Mouse (Mus musculus): ENCODE results near the gene Dram1. TPM values are rescaled to one million over a fixed set of nuclear protein-coding genes. Genes with fewer than 3 reads are reported as not detected.

Dram1 gene
- polyA plus RNA-seq, 1 experiment from 2014 or later = 0.62 TPM

DNA sequence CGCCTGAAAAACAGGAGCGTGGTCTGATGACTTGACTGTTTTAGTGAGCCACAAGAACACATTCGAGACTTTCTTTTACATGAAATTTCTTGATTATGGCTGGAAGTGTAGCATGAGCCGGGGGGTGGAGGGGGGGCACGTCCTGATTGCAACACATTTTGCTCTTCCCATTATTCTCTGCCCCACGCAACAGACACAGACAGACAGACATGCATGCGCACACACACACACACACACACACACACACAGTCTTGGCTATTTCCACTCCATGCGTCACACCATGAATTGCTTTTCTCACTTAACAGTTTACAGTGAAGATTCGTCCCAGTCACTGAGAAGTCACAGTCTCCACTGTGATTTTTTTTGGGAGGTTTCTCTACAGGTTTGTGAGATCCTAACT is 38.2 kb downstream of the Dram1 start:
- no peaks in the 10 kb centered on the region for H3K27me3 ChIP-seq (ENCODE audit: control insufficient read depth, insufficient read depth, low read length)
- no peak overlapping the region for H3K4me2 ChIP-seq (ENCODE audit: low read depth, low read length)
- no peaks in the 10 kb centered on the region for H3K4me1 ChIP-seq (ENCODE audit: control insufficient read depth, insufficient read depth, low read length)
- H3K4me3 ChIP-seq (ENCODE audit: low read depth, low read length) = no peak overlapping the region
- 92% methylated on average over 9 of the region's 9 CpGs for WGBS
- ATAC-seq (replicated peaks; ENCODE audit: insufficient number of reproducible peaks, low FRiP score, low TSS enrichment, low read depth) (no peak), DNase-seq (ENCODE audit: low spot score) (no peak)
- H3K9ac ChIP-seq (replicated peaks; ENCODE audit: low read length) = no peak overlapping the region
- no peaks in the 10 kb centered on the region for H3K36me3 ChIP-seq (replicated peaks; ENCODE audit: control insufficient read depth, insufficient read depth, low read depth, low read length)
- no peaks in the 10 kb centered on the region for H3K9me3 ChIP-seq (replicated peaks; ENCODE audit: control insufficient read depth, low read length)
- H3K27ac ChIP-seq (replicated peaks; ENCODE audit: low read depth, low read length) = no peak overlapping the region

DNA sequence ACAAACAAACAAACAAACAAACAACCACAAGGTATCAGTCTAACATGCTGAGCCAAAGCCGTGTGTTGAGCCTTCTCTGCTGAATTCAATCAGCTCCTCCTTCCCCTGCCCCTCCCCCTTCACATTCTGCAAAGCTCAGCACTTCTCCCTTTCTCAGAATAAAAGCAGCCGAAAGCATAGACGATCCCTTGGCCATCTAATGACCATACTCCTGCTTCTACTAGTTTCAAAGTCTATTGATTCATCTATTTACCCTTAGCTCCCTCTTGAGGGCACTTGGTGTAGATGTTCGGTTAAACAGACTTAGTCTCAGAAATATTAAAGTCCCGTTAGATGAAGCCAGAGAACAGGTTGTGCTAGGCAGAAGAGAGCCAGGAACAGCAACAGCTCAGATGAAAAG is 48.2 kb downstream of the Dram1 start:
- no peak for ATAC-seq (replicated peaks; ENCODE audit: insufficient number of reproducible peaks, low FRiP score, low TSS enrichment, low read depth)
- H3K9me3 ChIP-seq (replicated peaks; ENCODE audit: control insufficient read depth, low read length) = no peaks in the 10 kb centered on the region
- no peak overlapping the region for H3K9ac ChIP-seq (replicated peaks; ENCODE audit: low read length)
- H3K4me3 ChIP-seq (ENCODE audit: low read depth, low read length) = no peak overlapping the region
- no peaks in the 10 kb centered on the region for H3K4me1 ChIP-seq (ENCODE audit: control insufficient read depth, insufficient read depth, low read length)
- peak; percentile 56 for DNase-seq (ENCODE audit: low spot score)
- no peak overlapping the region for H3K27ac ChIP-seq (replicated peaks; ENCODE audit: low read depth, low read length)
- 32% methylated on average over 5 of the region's 5 CpGs for WGBS
- no peaks in the 10 kb centered on the region for H3K36me3 ChIP-seq (replicated peaks; ENCODE audit: control insufficient read depth, insufficient read depth, low read depth, low read length)
- no peaks in the 10 kb centered on the region for H3K27me3 ChIP-seq (ENCODE audit: control insufficient read depth, insufficient read depth, low read length)
- no peak overlapping the region for H3K4me2 ChIP-seq (ENCODE audit: low read depth, low read length)

DNA sequence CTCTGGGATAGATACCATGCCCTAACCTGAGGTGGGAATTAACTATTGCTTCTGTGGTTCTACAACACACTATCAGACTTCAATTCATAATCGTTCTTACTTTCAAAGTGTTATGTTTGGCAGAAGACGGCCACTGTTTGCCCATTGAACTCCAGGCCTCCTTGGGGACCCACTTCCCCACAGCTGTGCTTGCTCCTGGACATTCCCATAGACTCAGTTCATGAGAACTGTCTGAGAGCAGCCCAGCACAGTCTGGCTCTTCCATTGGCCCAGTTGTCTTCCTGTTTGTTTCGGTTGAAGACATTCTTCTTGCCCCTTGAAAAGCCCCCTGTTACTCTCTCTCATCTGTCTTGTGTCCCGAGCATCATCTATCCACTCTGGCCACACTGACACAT is 50.8 kb downstream of the Dram1 start:
- H3K36me3 ChIP-seq (replicated peaks; ENCODE audit: control insufficient read depth, insufficient read depth, low read depth, low read length) = no peaks in the 10 kb centered on the region
- no peak overlapping the region for H3K4me2 ChIP-seq (ENCODE audit: low read depth, low read length)
- H3K27me3 ChIP-seq (ENCODE audit: control insufficient read depth, insufficient read depth, low read length) = no peaks in the 10 kb centered on the region
- H3K9ac ChIP-seq (replicated peaks; ENCODE audit: low read length) = no peak overlapping the region
- H3K4me3 ChIP-seq (ENCODE audit: low read depth, low read length) = no peak overlapping the region
- no peaks in the 10 kb centered on the region for H3K9me3 ChIP-seq (replicated peaks; ENCODE audit: control insufficient read depth, low read length)
- ATAC-seq (replicated peaks; ENCODE audit: insufficient number of reproducible peaks, low FRiP score, low TSS enrichment, low read depth) = no peak
- no peak for DNase-seq (ENCODE audit: low spot score)
- no peak overlapping the region for H3K27ac ChIP-seq (replicated peaks; ENCODE audit: low read depth, low read length)
- H3K4me1 ChIP-seq (ENCODE audit: control insufficient read depth, insufficient read depth, low read length) = no peaks in the 10 kb centered on the region
- WGBS = 69% methylated on average over 4 of the region's 4 CpGs

DNA sequence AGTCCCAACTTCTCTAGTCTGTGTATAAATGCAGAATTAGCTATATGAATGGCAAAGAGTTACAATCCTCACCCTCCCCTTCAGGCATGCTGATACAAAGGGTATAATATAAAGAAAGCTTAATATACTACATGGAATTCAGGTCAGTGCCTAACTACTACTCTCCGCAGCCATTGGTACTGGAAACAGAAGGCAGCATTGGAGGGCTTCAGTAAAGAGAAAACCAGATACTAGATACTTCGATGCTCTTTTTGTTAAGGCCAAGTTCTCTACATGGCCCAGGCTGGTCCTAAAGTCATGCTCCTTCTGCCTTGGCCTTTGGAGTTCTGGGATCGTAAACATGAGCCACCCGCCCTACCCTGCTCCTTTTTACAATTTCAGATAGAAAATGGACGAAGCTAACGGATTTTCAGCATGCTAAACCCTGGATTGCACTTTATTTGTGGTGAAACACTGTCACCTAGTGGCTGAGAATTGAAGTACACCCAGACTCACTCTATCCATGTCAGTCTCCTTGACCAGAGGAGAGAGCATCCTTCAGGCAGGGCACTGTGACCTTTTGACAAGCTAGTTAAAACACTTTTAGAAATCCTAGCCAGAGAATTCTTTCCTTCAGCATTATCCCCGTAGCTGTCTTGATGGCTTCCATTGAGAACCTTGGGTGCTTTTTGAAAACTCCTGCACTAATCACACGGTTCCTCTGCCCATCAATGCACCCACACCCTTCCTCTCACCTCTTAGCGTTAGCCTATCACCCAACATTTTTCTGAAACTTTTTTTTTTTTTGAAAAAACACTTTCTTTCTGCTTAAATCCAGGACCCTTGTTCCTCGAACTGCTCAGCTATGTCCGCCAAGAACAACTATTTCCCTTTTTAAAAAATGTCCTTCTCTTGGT is 51.5 kb downstream of the Dram1 start:
- 48% methylated on average over 11 of the region's 11 CpGs for WGBS
- no peak overlapping the region for H3K9ac ChIP-seq (replicated peaks; ENCODE audit: low read length)
- ATAC-seq (replicated peaks; ENCODE audit: insufficient number of reproducible peaks, low FRiP score, low TSS enrichment, low read depth) = peak; percentile 71

DNA sequence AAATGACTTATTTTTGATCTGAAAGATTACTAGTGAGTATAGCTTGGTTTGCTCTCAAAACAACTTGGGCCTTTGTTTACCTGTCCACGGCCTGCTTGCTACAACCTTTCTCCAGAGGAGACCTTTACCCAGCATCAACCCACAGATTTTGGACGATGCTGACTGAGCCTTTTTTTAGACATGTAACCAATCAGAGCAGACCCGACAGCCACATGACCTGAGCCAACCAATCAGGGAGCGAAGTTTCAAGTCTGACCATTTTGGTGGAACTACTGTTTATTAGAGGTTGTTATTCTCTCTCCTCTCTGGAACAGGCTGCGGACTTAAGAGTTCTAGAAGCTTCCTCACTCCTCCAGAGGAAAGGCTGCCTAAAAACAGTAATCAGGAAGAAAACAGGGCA is 57.1 kb downstream of the Dram1 start:
- WGBS = 87% methylated on average over 5 of the region's 5 CpGs
- no peak for ATAC-seq (replicated peaks; ENCODE audit: insufficient number of reproducible peaks, low FRiP score, low TSS enrichment, low read depth)
- no peak overlapping the region for H3K27ac ChIP-seq (replicated peaks; ENCODE audit: low read depth, low read length)

More for the DNA sequence above, 51.5 kb downstream of the Dram1 start:
- no peaks in the 10 kb centered on the region for H3K36me3 ChIP-seq (replicated peaks; ENCODE audit: control insufficient read depth, insufficient read depth, low read depth, low read length)
- no peaks in the 10 kb centered on the region for H3K9me3 ChIP-seq (replicated peaks; ENCODE audit: control insufficient read depth, low read length)
- peak; percentile 88 for DNase-seq (ENCODE audit: low spot score)
- H3K4me3 ChIP-seq (ENCODE audit: low read depth, low read length) = no peak overlapping the region
- H3K27ac ChIP-seq (replicated peaks; ENCODE audit: low read depth, low read length) = no peak overlapping the region
- no peaks in the 10 kb centered on the region for H3K4me1 ChIP-seq (ENCODE audit: control insufficient read depth, insufficient read depth, low read length)
- no peak overlapping the region for H3K4me2 ChIP-seq (ENCODE audit: low read depth, low read length)
- H3K27me3 ChIP-seq (ENCODE audit: control insufficient read depth, insufficient read depth, low read length) = no peaks in the 10 kb centered on the region

DNA sequence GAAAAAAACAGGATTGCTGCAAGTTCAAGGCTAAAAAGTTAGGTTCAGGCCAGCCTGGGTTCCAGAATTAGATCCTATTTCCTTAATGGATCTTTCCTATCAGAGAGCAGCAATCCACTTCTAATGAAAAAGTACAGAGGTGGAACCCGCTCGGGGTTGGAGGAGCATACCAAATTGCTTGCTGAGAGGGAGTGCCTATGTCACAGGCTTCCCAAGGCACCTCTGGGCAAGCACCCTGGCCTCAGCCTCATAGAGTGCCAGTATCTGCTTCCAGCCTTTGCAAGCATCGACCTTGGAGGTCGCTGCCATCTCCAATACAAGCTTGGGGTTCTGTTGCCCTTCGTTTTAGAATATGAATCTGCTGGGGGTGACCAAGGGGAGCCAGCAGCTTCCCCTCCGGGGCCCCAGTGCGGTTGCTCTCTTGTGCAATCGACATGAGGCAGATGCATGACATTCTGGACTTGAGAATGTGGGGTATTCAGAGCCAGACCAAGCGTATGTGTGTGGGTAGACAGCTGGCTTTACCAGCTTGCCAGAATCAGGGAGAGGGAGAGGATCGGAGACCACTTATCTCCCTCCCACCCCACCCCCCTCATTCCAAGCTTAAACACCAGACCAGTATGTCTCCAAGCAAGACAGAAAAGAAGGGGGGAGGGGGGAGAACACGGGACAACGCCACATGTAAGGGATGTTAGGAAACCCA is 58.0 kb downstream of the Dram1 start:
- ATAC-seq (replicated peaks; ENCODE audit: insufficient number of reproducible peaks, low FRiP score, low TSS enrichment, low read depth) = no peak
- 73% methylated on average over 12 of the region's 12 CpGs for WGBS
- Histone ChIP-seq H3K4me3 (ENCODE audit: low read depth, low read length) (no peak overlapping the region), H3K36me3 (replicated peaks; ENCODE audit: control insufficient read depth, insufficient read depth, low read depth, low read length) (no peaks in the 10 kb centered on the region), H3K9ac (replicated peaks; ENCODE audit: low read length) (no peak overlapping the region), H3K4me2 (ENCODE audit: low read depth, low read length) (no peak overlapping the region), H3K27ac (replicated peaks; ENCODE audit: low read depth, low read length) (no peak overlapping the region), H3K4me1 (ENCODE audit: control insufficient read depth, insufficient read depth, low read length) (no peaks in the 10 kb centered on the region), H3K27me3 (ENCODE audit: control insufficient read depth, insufficient read depth, low read length) (no peaks in the 10 kb centered on the region), H3K9me3 (replicated peaks; ENCODE audit: control insufficient read depth, low read length) (no peaks in the 10 kb centered on the region)
- DNase-seq (ENCODE audit: low spot score) = no peak

More for the DNA sequence above, 57.1 kb downstream of the Dram1 start:
- no peak overlapping the region for H3K4me2 ChIP-seq (ENCODE audit: low read depth, low read length)
- DNase-seq (ENCODE audit: low spot score) = no peak
- H3K27me3 ChIP-seq (ENCODE audit: control insufficient read depth, insufficient read depth, low read length) = no peaks in the 10 kb centered on the region
- H3K9ac ChIP-seq (replicated peaks; ENCODE audit: low read length) = no peak overlapping the region
- no peak overlapping the region for H3K4me3 ChIP-seq (ENCODE audit: low read depth, low read length)
- H3K36me3 ChIP-seq (replicated peaks; ENCODE audit: control insufficient read depth, insufficient read depth, low read depth, low read length) = no peaks in the 10 kb centered on the region
- H3K9me3 ChIP-seq (replicated peaks; ENCODE audit: control insufficient read depth, low read length) = no peaks in the 10 kb centered on the region
- no peaks in the 10 kb centered on the region for H3K4me1 ChIP-seq (ENCODE audit: control insufficient read depth, insufficient read depth, low read length)

DNA sequence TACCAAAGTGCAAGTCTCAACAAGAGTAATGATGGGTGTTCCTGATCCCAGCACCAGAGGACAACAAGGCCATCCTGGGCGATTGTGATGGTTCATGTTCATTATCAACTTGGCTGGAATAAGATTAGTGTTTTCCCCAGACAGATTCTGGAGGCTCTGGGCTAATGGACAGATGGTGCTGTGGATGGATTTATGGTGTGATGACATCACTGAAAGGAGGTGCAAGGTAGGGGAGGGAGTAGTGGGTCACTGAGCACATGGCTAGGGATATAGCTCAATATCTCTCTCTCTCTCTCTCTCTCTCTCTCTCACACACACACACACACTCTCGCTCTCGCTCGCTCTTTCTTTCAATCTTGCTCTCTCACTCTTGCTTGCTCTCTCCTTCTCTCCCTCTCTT is 60.7 kb downstream of the Dram1 start:
- no peak overlapping the region for H3K4me2 ChIP-seq (ENCODE audit: low read depth, low read length)
- DNase-seq (ENCODE audit: low spot score) (no peak), ATAC-seq (replicated peaks; ENCODE audit: insufficient number of reproducible peaks, low FRiP score, low TSS enrichment, low read depth) (no peak)
- H3K9ac ChIP-seq (replicated peaks; ENCODE audit: low read length) = no peak overlapping the region
- no peaks in the 10 kb centered on the region for H3K36me3 ChIP-seq (replicated peaks; ENCODE audit: control insufficient read depth, insufficient read depth, low read depth, low read length)
- H3K27ac ChIP-seq (replicated peaks; ENCODE audit: low read depth, low read length) = no peak overlapping the region
- H3K4me1 ChIP-seq (ENCODE audit: control insufficient read depth, insufficient read depth, low read length) = no peaks in the 10 kb centered on the region
- H3K4me3 ChIP-seq (ENCODE audit: low read depth, low read length) = no peak overlapping the region
- WGBS = 90% methylated on average over 4 of the region's 4 CpGs
- no peaks in the 10 kb centered on the region for H3K27me3 ChIP-seq (ENCODE audit: control insufficient read depth, insufficient read depth, low read length)
- H3K9me3 ChIP-seq (replicated peaks; ENCODE audit: control insufficient read depth, low read length) = no peaks in the 10 kb centered on the region

DNA sequence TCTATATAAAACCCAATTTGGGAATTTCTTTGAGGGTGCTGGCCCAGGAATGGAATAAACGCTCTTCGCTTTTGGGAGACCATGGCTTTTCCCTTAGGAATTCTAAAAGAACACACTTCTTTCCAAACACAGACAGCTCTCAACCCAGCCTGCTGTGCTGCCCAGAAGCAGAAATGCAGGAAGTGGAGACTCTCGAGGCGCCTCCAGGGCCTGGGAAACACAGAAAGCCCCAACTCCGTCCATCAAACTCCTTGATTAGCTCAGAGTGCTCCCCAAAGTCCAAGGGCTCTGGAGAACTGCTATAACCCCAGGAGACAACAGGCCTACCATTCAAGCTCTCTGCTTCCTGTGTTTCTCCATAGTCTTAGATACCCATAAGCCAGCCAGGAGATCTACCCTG is 61.7 kb downstream of the Dram1 start:
- 76% methylated on average over 5 of the region's 5 CpGs for WGBS
- H3K27ac ChIP-seq (replicated peaks; ENCODE audit: low read depth, low read length) = no peak overlapping the region
- no peak overlapping the region for H3K4me2 ChIP-seq (ENCODE audit: low read depth, low read length)
- no peak for ATAC-seq (replicated peaks; ENCODE audit: insufficient number of reproducible peaks, low FRiP score, low TSS enrichment, low read depth)
- no peaks in the 10 kb centered on the region for H3K36me3 ChIP-seq (replicated peaks; ENCODE audit: control insufficient read depth, insufficient read depth, low read depth, low read length)
- H3K4me3 ChIP-seq (ENCODE audit: low read depth, low read length) = no peak overlapping the region
- H3K27me3 ChIP-seq (ENCODE audit: control insufficient read depth, insufficient read depth, low read length) = no peaks in the 10 kb centered on the region
- H3K4me1 ChIP-seq (ENCODE audit: control insufficient read depth, insufficient read depth, low read length) = no peaks in the 10 kb centered on the region
- no peaks in the 10 kb centered on the region for H3K9me3 ChIP-seq (replicated peaks; ENCODE audit: control insufficient read depth, low read length)
- DNase-seq (ENCODE audit: low spot score) = no peak
- no peak overlapping the region for H3K9ac ChIP-seq (replicated peaks; ENCODE audit: low read length)

Data from embryonic facial prominence, embryonic 11.5 days (tissue).